Mouse (Mus musculus): ENCODE measurements around the gene Prkg1.

DNA sequence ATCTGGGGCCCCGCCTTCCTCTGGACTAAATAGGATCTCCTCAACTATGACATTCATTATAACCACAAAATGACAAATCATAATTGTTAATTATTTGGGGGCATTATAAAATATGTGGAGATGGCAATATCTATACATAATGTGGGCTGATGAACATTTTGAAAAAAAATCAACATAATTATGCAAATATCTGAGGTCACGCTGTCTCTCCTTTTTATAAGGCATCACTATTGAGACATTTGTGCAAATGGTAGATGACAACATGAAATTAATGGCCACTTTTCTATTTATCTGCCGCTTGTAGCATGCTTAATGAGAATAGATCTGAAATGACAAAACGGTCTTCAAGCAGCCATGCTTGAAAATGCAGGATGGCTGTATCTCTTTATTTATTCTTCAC is 782.4 kb downstream of the Prkg1 start:
- TF ChIP-seq CTCF (IDR thresholded peaks at IDR 0.05; ENCODE audit: borderline replicate concordance, insufficient read depth, low read length) (no peak), POLR2A (IDR thresholded peaks at IDR 0.05; ENCODE audit: low read depth, low read length) (no peak)
